ENCODE assay signal across 19 mouse cellular contexts in genomic region chr12:56403626-56404025, GRCm38 (mm10).
"Had no signal": no experiment of that assay in that cellular context is flagged by ENCODE, and none has a peak within 500 bp of the region (broad histone marks: within the 10 kb centered on the region; RNA-seq: fewer than 3 reads in every experiment).

No protein-coding gene starts in this region.

- H3K4me1 ChIP-seq: lung, embryonic 15.5 days; midbrain, embryonic 12.5 days; midbrain, embryonic 15.5 days; neural tube, embryonic 12.5 days; stomach, embryonic 15.5 days had no signal

- H3K4me3 ChIP-seq: lung, embryonic 15.5 days; megakaryocyte, embryonic 14.5 days; midbrain, embryonic 12.5 days; midbrain, embryonic 15.5 days; neural tube, embryonic 12.5 days; stomach, embryonic 15.5 days had no signal

- H3K9me3 ChIP-seq: lung, embryonic 15.5 days; megakaryocyte, embryonic 14.5 days; midbrain, embryonic 12.5 days; midbrain, embryonic 15.5 days; neural tube, embryonic 12.5 days; stomach, embryonic 15.5 days had no signal

- H3K9ac ChIP-seq: liver, embryonic 14.5 days; lung, embryonic 15.5 days; midbrain, embryonic 12.5 days; midbrain, embryonic 15.5 days; neural tube, embryonic 12.5 days; stomach, embryonic 15.5 days had no signal

- ATAC-seq: lung, postnatal 0 days; midbrain, embryonic 15.5 days had no signal

- H3K4me2 ChIP-seq: lung, embryonic 15.5 days; midbrain, embryonic 12.5 days; midbrain, embryonic 15.5 days; neural tube, embryonic 12.5 days; stomach, embryonic 15.5 days had no signal

- H3K27ac ChIP-seq: liver, embryonic 14.5 days; lung, embryonic 15.5 days; macrophage; midbrain, embryonic 12.5 days; midbrain, embryonic 15.5 days; neural tube, embryonic 12.5 days; stomach, embryonic 15.5 days; stomach, postnatal 0 days had no signal

- DNase-seq: lung, adult 2 months; lung, postnatal 14 days; lung, postnatal 36 days; right cerebral cortex, postnatal 25 days; right cerebral cortex, postnatal 4 days; spleen, adult 18-20 months; thymus, adult 2 months; thymus, postnatal 25 days; thymus, postnatal 4 days had no signal

- H3K36me3 ChIP-seq: lung, embryonic 15.5 days; midbrain, embryonic 12.5 days; midbrain, embryonic 15.5 days; neural tube, embryonic 12.5 days; stomach, embryonic 15.5 days had no signal

- H3K27me3 ChIP-seq: lung, embryonic 15.5 days; megakaryocyte, embryonic 14.5 days; neural tube, embryonic 12.5 days; stomach, embryonic 15.5 days had no signal
